Mouse (Mus musculus) B cell, adult (primary cell): ENCODE measurements around the gene Stard3. TPM values are rescaled to one million over a fixed set of nuclear protein-coding genes. Genes with fewer than 3 reads are reported as not detected.

ENCODE experiments used
- total RNA-seq: library from RNA; stranded (reverse); gene quantifications from 4 replicates; pipeline ENCODE4 v1.2.4, GENCODE M21; 2023; ENCODE audit not compliant: inconsistent age

Stard3 gene
- 34.7 to 40.1 TPM (median 36.9 TPM) in 4 replicates for total RNA-seq

GRCm38 (mm10) chr11:98358161-98359083 is at the start of gene Stard3:
Gene Stard3, plus strand, starts transcription at chr11:98358368.

GRCm38 (mm10) chr11:98329081-98329959 is 28.8 kb upstream of the Stard3 start, which contains the start of gene Neurod2:
Gene Neurod2, minus strand, starts transcription at chr11:98329648.

GRCm38 (mm10) chr11:98348083-98348961 is 9.8 kb upstream of the Stard3 start, which contains the start of gene Ppp1r1b:
Gene Ppp1r1b, plus strand, starts transcription at chr11:98348404.

DNA sequence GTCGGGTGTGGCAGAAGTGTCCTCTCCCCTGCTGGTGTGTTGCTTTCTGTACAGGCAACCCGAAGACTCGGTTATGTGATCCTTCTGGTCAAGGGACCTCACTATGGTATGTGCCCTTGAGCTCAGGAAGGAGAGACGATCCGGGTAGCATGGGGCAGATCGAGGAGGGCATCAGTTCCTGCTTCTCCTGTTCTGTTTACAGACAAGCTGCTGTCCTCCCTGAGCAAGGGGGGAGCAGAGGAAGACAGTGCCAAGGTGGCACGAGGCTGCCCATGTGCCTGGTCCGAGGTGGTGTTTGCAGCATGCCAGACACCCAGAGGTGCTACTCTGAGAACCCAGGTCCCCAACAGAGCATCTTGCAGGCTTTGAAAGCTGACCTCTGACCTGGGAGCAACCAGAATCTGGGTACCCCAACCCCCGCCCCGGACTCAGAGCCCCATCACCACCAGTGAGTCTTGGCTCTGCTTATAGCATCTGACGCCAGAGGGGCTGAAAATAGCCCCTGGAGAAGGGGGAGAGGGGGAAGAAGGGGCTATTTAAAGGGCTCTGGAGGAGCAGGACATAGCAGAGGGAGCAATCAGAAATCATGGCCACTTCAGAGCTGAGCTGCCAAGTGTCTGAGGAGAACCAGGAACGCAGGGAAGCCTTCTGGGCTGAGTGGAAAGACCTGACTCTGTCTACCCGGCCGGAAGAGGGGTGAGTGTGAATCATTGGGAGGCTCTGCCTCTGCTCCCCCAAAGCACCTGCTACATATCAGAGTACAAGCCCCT is 25.3 kb downstream of the Stard3 start, which contains the start of gene Tcap:
Gene Tcap, plus strand, starts transcription at position 551 of the 770 bp plus-strand sequence.

DNA sequence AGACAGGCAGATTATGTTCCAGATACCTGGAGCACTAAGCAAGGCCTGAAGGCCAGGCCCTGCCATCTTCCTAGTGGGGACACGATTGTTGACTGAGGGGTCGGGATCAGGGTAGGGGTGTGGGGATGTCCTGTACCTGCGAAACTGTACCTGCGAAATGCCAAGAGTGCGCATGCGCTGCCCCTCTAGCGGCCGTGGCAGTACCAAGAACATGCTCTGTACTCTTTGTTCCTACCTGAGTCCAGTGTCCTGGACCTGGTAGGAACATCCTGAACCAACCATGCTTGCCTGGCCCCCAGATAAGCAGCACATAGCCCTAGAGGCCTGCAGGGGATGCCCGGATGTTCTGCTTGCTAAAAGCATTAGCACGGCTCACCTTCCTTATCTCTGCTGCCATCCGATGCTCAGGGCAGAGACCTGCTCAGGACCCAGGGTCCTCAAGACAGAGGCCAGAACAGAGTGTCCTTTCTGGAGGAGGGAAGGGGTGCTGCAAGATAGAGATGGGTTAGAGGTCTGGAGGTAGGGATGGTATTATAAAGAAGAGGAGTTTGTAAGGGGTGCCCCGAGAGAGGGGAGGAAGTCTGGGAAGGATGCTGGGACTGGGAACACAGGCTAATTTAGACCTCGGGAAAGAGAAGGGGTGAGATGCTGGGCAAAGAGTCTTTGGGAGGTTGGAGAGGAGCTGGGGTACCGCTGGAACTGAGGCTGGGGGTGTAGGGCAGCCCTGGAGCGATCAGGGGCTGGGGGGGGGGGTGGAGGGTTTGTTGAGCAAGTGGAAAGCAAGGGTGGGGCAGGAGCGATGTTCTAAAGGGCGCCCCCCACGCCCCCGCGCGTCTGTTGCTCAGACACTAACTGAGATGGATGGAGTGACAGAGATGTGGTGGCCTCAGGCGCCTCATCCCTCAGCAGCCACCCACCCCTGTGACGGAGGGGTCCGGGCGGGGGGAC is 27.7 kb downstream of the Stard3 start, which contains the start of gene Pnmt:
Gene Pnmt, plus strand, starts transcription at position 813 of the 948 bp plus-strand sequence.

GRCm38 (mm10) chr11:98400161-98400726 is 42.1 kb downstream of the Stard3 start, which contains the start of gene Pgap3:
Gene Pgap3, minus strand, starts transcription at chr11:98400490.

GRCm38 (mm10) chr11:98412273-98412796 is 54.2 kb downstream of the Stard3 start, which contains the start of gene Erbb2:
Gene Erbb2, plus strand, starts transcription at chr11:98412470.

Other genes starting within 250 kb of the Stard3 start
- 41.6 to 46.6 TPM (median 42.5 TPM) in 4 replicates for gene Fbxl20, start 208.0 kb upstream of the Stard3 start, total RNA-seq
- gene Med1, start 165.1 kb upstream of the Stard3 start, total RNA-seq: 76.7 to 88.2 TPM (median 86.9 TPM) in 4 replicates
- gene Cdk12, start 155.3 kb upstream of the Stard3 start, total RNA-seq: 98.4 to 119 TPM (median 111 TPM) in 4 replicates
- 0.32 to 0.51 TPM (median 0.35 TPM) in 4 replicates for gene Neurod2, start 28.7 kb upstream of the Stard3 start, total RNA-seq
- not detected in 4 replicates for gene Ppp1r1b, start 10.0 kb upstream of the Stard3 start, total RNA-seq
- not detected in 4 replicates for gene Tcap, start 25.4 kb downstream of the Stard3 start, total RNA-seq
- not detected in 4 replicates for gene Pnmt, start 28.1 kb downstream of the Stard3 start, total RNA-seq
- 7.3 to 11.8 TPM (median 9.3 TPM) in 4 replicates for gene Pgap3, start 42.1 kb downstream of the Stard3 start, total RNA-seq
- 0.15 TPM in 1 of 4 replicates, not detected in the others for gene Erbb2, start 54.1 kb downstream of the Stard3 start, total RNA-seq
- gene Mien1, start 80.6 kb downstream of the Stard3 start, total RNA-seq: 47.4 to 59.5 TPM (median 52.0 TPM) in 4 replicates
- 0.78 to 2.0 TPM (median 1.3 TPM) in 4 replicates for gene Grb7, start 88.0 kb downstream of the Stard3 start, total RNA-seq
- 550 to 623 TPM (median 617 TPM) in 4 replicates for gene Ikzf3, start 187.7 kb downstream of the Stard3 start, total RNA-seq
- gene Zpbp2, start 192.7 kb downstream of the Stard3 start, total RNA-seq: 4.3 to 8.2 TPM (median 5.8 TPM) in 4 replicates
- gene Ormdl3, start 229.0 kb downstream of the Stard3 start, total RNA-seq: 16.5 to 19.2 TPM (median 17.5 TPM) in 4 replicates
- not detected in 4 replicates for gene Lrrc3c, start 239.9 kb downstream of the Stard3 start, total RNA-seq